Mouse (Mus musculus) kidney, postnatal 0 days (tissue): ENCODE data around the gene Lbx2. TPM values are rescaled to one million over a fixed set of nuclear protein-coding genes. Genes with fewer than 3 reads are reported as not detected.

ENCODE experiments used
- ATAC-seq: fragments of 200-750 bp; cut with Nextera tagmentation; replicated peaks from 2 replicates; pipeline ENCODE4 v1.8.0; 2017; ENCODE audit warnings: low read depth, moderate number of reproducible peaks, moderate TSS enrichment, moderate library complexity; ENCODE audit not compliant: low FRiP score
- DNase-seq: peaks from one replicate; pipeline ENCODE4 v3.0.0-alpha.2; 2016; ENCODE audit warnings: low spot score
- H3K27ac ChIP-seq: fragments of 300-500 bp; sonication (generic); 2 replicates; pipeline ENCODE4 v1.5.1; 2014; ENCODE audit warnings: mild to moderate bottlenecking
- H3K27me3 ChIP-seq: fragments of 300-500 bp; sonication (generic); 2 replicates; pipeline ENCODE4 v1.6.1; 2014; ENCODE audit warnings: low read length, mixed read lengths; ENCODE audit not compliant: insufficient read depth
- H3K36me3 ChIP-seq: fragments of 300-500 bp; sonication (generic); 2 replicates; pipeline ENCODE4 v1.6.1; 2014; ENCODE audit warnings: low read length, mixed read lengths; ENCODE audit not compliant: insufficient read depth
- H3K4me1 ChIP-seq: fragments of 300-500 bp; sonication (generic); replicated peaks from 2 replicates; pipeline ENCODE4 v1.6.1; 2014; ENCODE audit warnings: antibody characterized with exemption, low read length, mixed read lengths; ENCODE audit not compliant: insufficient read depth
- H3K4me2 ChIP-seq: fragments of 300-500 bp; sonication (generic); 2 replicates; pipeline ENCODE4 v1.6.1; 2014; ENCODE audit warnings: mild to moderate bottlenecking, low read length, moderate library complexity, mixed read lengths
- H3K4me3 ChIP-seq: fragments of 300-500 bp; sonication (generic); replicated peaks from 2 replicates; pipeline ENCODE4 v1.5.1; 2014; ENCODE audit warnings: low read depth, low read length
- H3K9ac ChIP-seq: fragments of 300-500 bp; sonication (generic); 2 replicates; pipeline ENCODE4 v1.6.1; 2014; ENCODE audit warnings: low read depth, low read length
- H3K9me3 ChIP-seq: fragments of 300-500 bp; sonication (generic); replicated peaks from 2 replicates; pipeline ENCODE4 v1.6.1; 2016; ENCODE audit warnings: low read length, inconsistent platforms, mixed read lengths
- CTCF ChIP-seq: IDR thresholded peaks from 2 replicates; pipeline ENCODE4 v1.5.1; 2016; ENCODE audit warnings: antibody characterized with exemption, low read depth, mild to moderate bottlenecking, moderate library complexity
- WGBS: fragments of 180-500 bp; shearing (Covaris S2); extraction: QIAGEN DNeasy Blood & Tissue Kit; methylation state at CpG from one replicate; pipeline ENCODE4 v1.1.7; 2014; 5-methylcytosine and 5-hydroxymethylcytosine counted together
- polyA plus RNA-seq: library from polyadenylated mRNA; unstranded; fragments of >200 nt; fragmentation: Nextera tagmentation; extraction: Ambion mirVana; gene quantifications from 2 replicates; pipeline ENCODE4 v1.2.1, GENCODE M21; 2015

Gene Lbx2
- polyA plus RNA-seq, 1 experiment from 2014 or later = 4.8 TPM

DNA sequence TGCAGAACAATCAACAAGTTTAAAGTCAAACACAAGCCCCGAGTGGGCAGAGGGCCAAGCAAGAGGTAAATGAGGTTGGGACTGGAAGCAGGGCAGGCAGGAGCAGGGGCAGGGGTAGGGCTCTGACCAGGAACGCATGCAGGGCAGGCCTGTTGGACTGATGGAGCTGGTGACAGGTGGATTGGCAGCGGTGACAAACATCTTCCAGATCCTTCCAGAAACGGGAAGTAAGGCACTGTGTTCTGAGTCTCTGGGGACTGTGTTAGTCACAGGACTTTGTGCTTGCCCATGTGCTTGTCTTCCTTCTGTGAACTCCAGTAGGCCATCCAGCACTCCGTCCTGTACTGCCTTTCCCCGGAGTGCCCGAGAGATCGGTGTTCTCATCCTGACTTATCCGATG lies 41.4 kb upstream of the Lbx2 start:
- Histone ChIP-seq H3K9ac (no peak overlapping the region), H3K4me3 (no peak overlapping the region), H3K27ac (peak overlapping the region; percentile 16; the same call in 1 of the 2 replicates), H3K4me1 (no peaks in the 10 kb centered on the region), H3K36me3 (no peaks in the 10 kb centered on the region), H3K9me3 (no peaks in the 10 kb centered on the region), H3K4me2 (no peak overlapping the region), H3K27me3 (no peaks in the 10 kb centered on the region)
- WGBS = 75% methylated on average over 9 of the region's 9 CpGs
- no peak for DNase-seq
- no peak for TF ChIP-seq CTCF
- no peak for ATAC-seq

DNA sequence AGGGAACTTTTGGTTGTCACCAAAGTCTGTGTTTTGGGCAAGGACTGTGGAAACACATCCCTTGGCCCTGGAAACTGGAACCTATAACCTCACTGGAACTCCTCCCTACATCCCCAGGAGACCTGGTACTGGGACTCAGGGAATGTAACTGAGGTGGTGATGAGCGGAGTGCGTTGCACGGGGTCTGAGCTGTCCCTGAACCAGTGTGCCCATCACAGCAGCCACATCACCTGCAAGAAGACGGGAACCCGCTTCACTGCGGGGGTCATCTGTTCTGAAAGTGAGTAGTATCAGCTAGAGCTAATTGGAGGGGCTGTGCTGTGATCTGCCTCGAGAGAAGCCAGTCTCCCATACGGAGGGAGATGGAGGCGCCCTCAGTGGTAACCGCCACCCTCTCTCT lies 36.8 kb upstream of the Lbx2 start:
- H3K4me3 ChIP-seq = no peak overlapping the region
- no peak for DNase-seq
- no peak overlapping the region for H3K9ac ChIP-seq
- 68% methylated on average over 10 of the region's 10 CpGs for WGBS
- ATAC-seq = no peak
- no peak for TF ChIP-seq CTCF
- no peaks in the 10 kb centered on the region for H3K36me3 ChIP-seq
- H3K27ac ChIP-seq = no peak overlapping the region
- peaks cover 10% of the 10 kb centered on the region for H3K4me1 ChIP-seq
- no peak overlapping the region for H3K4me2 ChIP-seq
- H3K9me3 ChIP-seq = no peaks in the 10 kb centered on the region
- no peaks in the 10 kb centered on the region for H3K27me3 ChIP-seq

DNA sequence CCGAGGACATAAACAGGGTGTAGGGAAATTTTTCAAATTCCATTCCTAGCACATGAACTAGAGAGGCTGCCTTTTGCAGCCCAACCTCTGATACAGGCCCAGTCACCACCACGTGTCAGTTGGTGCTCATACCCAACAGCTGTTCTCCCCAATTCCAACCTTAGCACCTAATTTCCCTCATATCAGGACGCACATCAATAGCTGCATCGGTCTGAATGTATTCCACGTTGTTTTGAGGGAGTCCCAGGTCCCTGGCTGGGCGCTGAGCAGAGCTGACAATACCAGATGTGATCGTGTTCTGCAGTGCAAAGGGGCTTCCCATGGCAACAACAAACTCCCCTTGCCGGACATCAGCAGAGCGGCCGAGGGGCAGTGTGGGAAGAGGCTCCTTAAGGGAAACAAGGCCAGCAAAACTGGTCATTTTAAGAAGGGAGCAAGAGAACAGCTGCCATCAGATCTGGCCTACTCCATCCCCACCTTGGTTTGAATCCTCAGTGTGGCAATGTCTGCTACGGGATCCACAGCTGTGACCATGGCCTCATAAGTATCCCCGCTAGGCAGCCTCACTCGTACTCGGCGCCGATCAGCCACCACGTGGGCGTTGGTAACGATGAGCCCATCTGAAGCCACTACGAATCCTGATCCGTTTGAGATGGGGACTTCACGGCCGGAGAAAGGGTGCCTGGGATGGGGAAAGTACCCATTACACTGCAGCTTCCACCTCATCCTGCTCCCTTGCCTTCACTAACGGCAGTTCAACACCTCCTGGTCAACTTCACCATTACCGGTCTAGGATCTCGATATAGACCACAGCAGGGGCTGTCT lies 32.8 kb upstream of the Lbx2 start:
- Histone ChIP-seq H3K9me3 (no peaks in the 10 kb centered on the region), H3K4me2 (peak overlapping the region; percentile 88), H3K27ac (peak overlapping the region; percentile 93), H3K27me3 (no peaks in the 10 kb centered on the region), H3K4me1 (peaks cover 20% of the 10 kb centered on the region), H3K4me3 (peak overlapping the region; percentile 85), H3K36me3 (peaks cover 10% of the 10 kb centered on the region; the same call in 1 of the 2 replicates), H3K9ac (peak overlapping the region; percentile 93)
- WGBS = 1% methylated on average over 26 of the region's 26 CpGs
- DNase-seq (peak; percentile 85), ATAC-seq (no peak)
- no peak for TF ChIP-seq CTCF

DNA sequence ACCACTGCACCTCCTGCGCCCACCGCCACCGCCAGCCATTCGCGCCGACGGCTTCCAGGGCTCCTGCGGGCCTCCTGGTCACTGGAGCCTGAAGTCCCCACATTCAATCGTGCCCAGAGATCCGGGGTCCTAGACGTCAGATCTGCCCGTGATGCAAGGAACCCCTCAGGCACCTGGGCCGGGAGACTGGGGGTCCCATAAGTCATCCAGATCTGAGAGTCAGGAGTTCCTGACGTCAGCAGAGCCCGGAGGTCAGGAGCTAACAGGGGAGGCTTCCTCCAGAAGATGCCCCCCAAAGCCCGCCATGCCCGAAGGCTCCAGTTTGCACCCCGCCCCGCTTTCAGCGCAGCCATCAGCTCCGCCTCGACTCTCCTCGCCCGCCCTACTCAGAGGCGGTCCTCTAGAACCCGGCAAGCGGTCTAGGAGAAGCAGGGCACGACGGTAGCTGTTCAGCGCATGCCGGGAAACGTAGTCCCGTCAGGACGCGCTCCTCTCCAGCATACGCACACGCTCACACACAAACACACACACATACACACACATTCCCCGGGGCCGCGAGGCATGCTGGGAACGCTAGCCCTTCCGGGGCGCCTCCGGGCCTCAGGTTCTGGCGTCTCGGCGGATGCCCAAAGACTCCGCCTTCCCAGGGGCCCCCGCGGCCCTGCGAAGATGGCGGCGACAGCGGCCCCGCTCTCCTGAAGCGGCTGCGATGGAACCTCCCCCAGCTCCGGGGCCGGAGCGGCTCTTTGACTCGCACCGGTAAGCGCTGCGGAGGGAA lies 31.9 kb upstream of the Lbx2 start, which contains the start of gene Aup1:
TSS of gene Aup1 (plus strand) at position 448 of the 778 bp plus-strand sequence.
- WGBS = under 1% methylated on average over 62 of the region's 64 CpGs
- H3K4me1 ChIP-seq = peaks cover 20% of the 10 kb centered on the region
- H3K27ac ChIP-seq = peak within 1 kb of the TSS; percentile 93

DNA sequence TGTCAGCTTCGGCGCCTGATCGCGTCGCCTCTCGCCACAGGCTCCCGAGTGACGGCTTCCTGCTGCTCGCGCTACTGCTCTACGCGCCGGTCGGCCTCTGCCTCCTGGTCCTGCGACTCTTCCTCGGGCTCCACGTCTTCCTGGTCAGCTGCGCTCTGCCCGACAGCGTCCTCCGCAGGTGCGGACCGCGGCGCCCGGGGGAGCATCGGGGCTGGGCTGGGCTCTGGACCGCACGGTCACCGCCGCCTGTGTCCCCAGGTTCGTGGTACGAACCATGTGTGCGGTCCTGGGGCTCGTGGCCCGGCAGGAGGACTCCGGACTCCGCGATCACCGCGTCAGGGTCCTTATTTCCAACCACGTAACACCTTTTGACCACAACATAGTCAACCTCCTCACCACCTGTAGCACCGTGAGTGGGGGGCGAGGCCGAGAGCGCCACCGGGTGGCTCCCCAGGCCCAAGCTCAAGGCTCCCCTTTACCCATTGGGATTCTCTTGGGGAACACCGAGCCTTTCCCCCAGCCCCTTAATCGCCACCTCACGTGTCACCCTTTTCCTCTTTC lies 31.2 kb upstream of the Lbx2 start, which contains the start of gene Htra2:
TSS of gene Htra2 (minus strand) at position 403 of the 561 bp plus-strand sequence.
- 0% methylated on average over 47 of the region's 50 CpGs for WGBS
- peak within 1 kb of the TSS; percentile 88 for H3K4me2 ChIP-seq
- peak; percentile 56 for TF ChIP-seq CTCF
- H3K9me3 ChIP-seq = no peaks in the 10 kb centered on the region
- peaks cover 20% of the 10 kb centered on the region for H3K4me1 ChIP-seq
- peak; percentile 45 for DNase-seq
- no peaks in the 10 kb centered on the region for H3K27me3 ChIP-seq
- peak; percentile 18 for ATAC-seq
- H3K4me3 ChIP-seq = peak within 1 kb of the TSS; percentile 85
- H3K27ac ChIP-seq = peak within 1 kb of the TSS; percentile 93
- peak within 1 kb of the TSS; percentile 93 for H3K9ac ChIP-seq
- peaks cover 10% of the 10 kb centered on the region; the same call in 1 of the 2 replicates for H3K36me3 ChIP-seq

More for the DNA sequence above, 31.9 kb upstream of the Lbx2 start, which contains the start of gene Aup1:
- Histone ChIP-seq H3K4me2 (peak within 1 kb of the TSS; percentile 88), H3K9ac (peak within 1 kb of the TSS; percentile 93), H3K9me3 (no peaks in the 10 kb centered on the region), H3K36me3 (peaks cover 10% of the 10 kb centered on the region; the same call in 1 of the 2 replicates), H3K27me3 (no peaks in the 10 kb centered on the region), H3K4me3 (peak within 1 kb of the TSS; percentile 85)
- DNase-seq (peak; percentile 98), ATAC-seq (peak; percentile 93)
- no peak for TF ChIP-seq CTCF

DNA sequence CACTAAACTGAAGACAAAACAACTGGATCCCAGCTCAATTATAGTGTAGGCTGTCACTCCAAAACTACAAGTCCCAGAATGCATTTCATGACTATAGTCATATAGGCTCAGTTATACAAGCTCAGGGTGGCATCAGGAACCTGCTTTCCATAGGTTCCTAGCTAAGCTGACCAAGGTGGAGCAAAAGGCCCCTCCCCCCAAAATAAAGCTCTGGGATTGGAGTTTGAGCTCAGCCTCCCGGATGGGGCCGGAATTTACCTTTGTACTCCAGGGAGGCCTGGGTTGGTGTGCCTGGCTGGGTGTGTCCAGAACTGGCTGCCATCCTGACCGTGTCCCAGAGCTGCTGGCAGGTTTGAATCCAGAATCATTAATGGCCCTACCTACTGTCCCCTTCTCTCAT lies 28.4 kb upstream of the Lbx2 start, which contains the start of gene Dqx1:
TSS of gene Dqx1 (plus strand) at position 55 of the 400 bp plus-strand sequence.
- peak within 1 kb of the TSS; percentile 72 for H3K27ac ChIP-seq
- peak; percentile 43 for DNase-seq
- peaks cover 15% of the 10 kb centered on the region for H3K4me1 ChIP-seq
- ATAC-seq = peak; percentile 34
- TF ChIP-seq CTCF = no peak
- H3K4me2 ChIP-seq = peak within 1 kb of the TSS; percentile 35; the same call in 1 of the 2 replicates
- no peaks in the 10 kb centered on the region for H3K9me3 ChIP-seq
- WGBS = 37% methylated on average over 3 of the region's 3 CpGs
- H3K9ac ChIP-seq = peak within 1 kb of the TSS; percentile 35; the same call in 1 of the 2 replicates
- H3K27me3 ChIP-seq = peaks cover 3% of the 10 kb centered on the region; the same call in 1 of the 2 replicates
- H3K4me3 ChIP-seq = no peak within 1 kb of the TSS
- peaks cover 10% of the 10 kb centered on the region; the same call in 1 of the 2 replicates for H3K36me3 ChIP-seq
